Mouse (Mus musculus): ENCODE data around the gene Shisa5. TPM values are rescaled to one million over a fixed set of nuclear protein-coding genes. Genes with fewer than 3 reads are reported as not detected.

Shisa5 gene
- polyA plus RNA-seq, 1 experiment: 675 TPM

DNA sequence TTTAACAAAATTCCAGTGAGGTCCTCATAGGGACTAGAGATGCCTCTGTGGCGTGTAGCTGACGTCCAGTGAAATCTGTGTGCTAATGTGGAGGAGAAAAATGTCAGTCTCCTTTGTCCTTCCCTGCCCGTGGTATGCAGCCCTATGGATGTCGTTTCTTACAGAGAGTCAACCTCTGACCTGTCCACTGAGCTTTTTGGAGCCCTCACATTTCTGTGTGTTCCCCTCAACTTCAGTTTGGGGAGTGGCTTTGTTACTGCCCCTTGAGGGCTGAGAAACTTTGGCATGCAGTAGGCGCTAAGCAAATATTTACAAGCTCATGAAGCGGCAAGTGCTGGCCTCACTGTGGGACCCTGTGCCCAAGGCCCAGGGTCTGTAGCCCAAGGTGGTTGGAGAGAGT lies 58.9 kb downstream of the Shisa5 start:
- H3K27ac ChIP-seq (ENCODE audit: insufficient read depth, low read depth, low read length): no peak overlapping the region
- 40% methylated on average over 6 of the region's 6 CpGs for WGBS
- TF ChIP-seq CTCF (IDR thresholded peaks at IDR 0.05; ENCODE audit: extremely low read depth, insufficient read length, insufficient replicate concordance, low read depth, low read length) (no peak), POLR2A (IDR thresholded peaks at IDR 0.05; ENCODE audit: low read depth, low read length) (no peak)

DNA sequence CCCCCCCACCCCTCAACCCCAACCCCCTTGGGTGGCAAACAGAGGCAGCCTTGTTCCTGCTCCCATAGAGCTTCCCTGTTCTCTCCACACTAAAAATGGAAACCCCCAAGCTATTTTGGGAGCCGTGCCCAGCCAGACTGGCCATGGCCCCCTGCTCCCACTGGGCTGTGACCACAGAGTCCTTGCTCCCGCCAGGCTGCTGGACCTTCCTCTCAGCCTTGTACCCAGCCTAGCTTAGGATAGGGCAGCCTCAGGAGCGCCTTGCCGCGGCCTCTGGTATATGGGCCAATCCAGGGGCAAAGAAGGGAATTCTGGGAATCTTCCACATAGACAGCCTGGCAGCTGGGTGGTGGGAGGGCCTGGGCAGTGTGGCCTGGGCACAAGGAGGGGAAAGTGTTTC lies 59.5 kb downstream of the Shisa5 start:
- no peaks in the 10 kb centered on the region for H3K36me3 ChIP-seq (ENCODE audit: control insufficient read depth, insufficient read depth, low read length)
- no peak overlapping the region for H3K4me3 ChIP-seq (ENCODE audit: low read depth, low read length)
- no peak overlapping the region for H3K27ac ChIP-seq (ENCODE audit: insufficient read depth, low read depth, low read length)
- 73% methylated on average over 5 of the region's 5 CpGs for WGBS
- H3K27me3 ChIP-seq (ENCODE audit: control insufficient read depth, insufficient read depth, low read length): 0 out of 2 replicates have a peak, but pooled peaks cover 6% of the 10 kb centered on the region
- TF ChIP-seq CTCF (IDR thresholded peaks at IDR 0.05; ENCODE audit: extremely low read depth, insufficient read length, insufficient replicate concordance, low read depth, low read length) (no peak), POLR2A (IDR thresholded peaks at IDR 0.05; ENCODE audit: low read depth, low read length) (no peak)
- H3K4me1 ChIP-seq (ENCODE audit: control insufficient read depth, insufficient read depth, insufficient read length, low read length): peaks cover 21% of the 10 kb centered on the region

More for the DNA sequence above, 58.9 kb downstream of the Shisa5 start:
- Histone ChIP-seq H3K36me3 (ENCODE audit: control insufficient read depth, insufficient read depth, low read length) (no peaks in the 10 kb centered on the region), H3K4me3 (ENCODE audit: low read depth, low read length) (no peak overlapping the region), H3K4me1 (ENCODE audit: control insufficient read depth, insufficient read depth, insufficient read length, low read length) (peaks cover 24% of the 10 kb centered on the region), H3K27me3 (ENCODE audit: control insufficient read depth, insufficient read depth, low read length) (0 out of 2 replicates have a peak, but pooled peaks cover 6% of the 10 kb centered on the region)

DNA sequence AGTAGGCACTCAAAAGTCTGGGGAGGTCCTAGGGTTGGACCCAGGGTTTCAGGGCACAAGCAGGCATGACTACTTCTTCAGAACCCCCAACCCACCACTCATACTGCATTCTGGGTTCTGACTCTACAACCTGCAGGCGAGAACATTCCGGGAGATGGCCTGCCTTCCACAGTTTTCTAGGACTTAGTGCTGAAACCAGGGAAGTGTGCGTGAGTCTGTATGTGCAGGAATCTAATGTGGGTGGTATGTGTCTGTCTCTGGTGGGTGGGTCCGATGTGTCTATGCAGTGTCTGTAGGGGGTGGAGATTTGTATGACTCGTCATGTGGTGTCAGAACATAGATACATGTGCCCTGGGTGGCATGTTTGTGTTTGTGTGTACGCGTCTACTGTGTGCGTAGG lies 60.0 kb downstream of the Shisa5 start:
- H3K27ac ChIP-seq (ENCODE audit: insufficient read depth, low read depth, low read length): 0 out of 2 replicates have a peak overlapping the region, but pooled peaks have one; percentile 16
- no peaks in the 10 kb centered on the region for H3K36me3 ChIP-seq (ENCODE audit: control insufficient read depth, insufficient read depth, low read length)
- WGBS: 88% methylated on average over 8 of the region's 8 CpGs
- H3K27me3 ChIP-seq (ENCODE audit: control insufficient read depth, insufficient read depth, low read length): 0 out of 2 replicates have a peak, but pooled peaks cover 6% of the 10 kb centered on the region
- H3K4me3 ChIP-seq (ENCODE audit: low read depth, low read length): no peak overlapping the region
- H3K4me1 ChIP-seq (ENCODE audit: control insufficient read depth, insufficient read depth, insufficient read length, low read length): peaks cover 15% of the 10 kb centered on the region
- TF ChIP-seq CTCF (IDR thresholded peaks at IDR 0.05; ENCODE audit: extremely low read depth, insufficient read length, insufficient replicate concordance, low read depth, low read length): no peak
- TF ChIP-seq POLR2A (IDR thresholded peaks at IDR 0.05; ENCODE audit: low read depth, low read length): no peak

DNA sequence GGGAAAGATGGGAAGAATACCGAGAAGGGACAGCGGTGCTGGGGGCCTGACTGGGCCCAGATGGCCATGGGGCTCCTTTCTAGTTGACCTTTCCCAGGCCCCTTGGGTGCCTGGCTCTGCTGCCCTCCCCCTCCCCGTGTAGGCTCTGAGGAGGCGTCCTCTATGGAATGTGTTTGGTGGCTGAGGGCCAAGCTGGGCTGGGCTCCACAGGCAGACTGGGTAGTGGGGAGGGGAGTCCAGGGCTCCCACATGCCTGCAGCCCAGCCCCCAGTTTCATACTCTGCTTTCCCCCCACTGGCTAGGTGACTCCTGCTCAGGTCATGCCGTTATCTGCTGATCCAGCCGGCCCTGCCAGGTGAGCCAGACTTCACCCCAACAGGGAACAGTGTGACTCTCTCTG lies 60.6 kb downstream of the Shisa5 start:
- Histone ChIP-seq H3K27ac (ENCODE audit: insufficient read depth, low read depth, low read length) (no peak overlapping the region), H3K27me3 (ENCODE audit: control insufficient read depth, insufficient read depth, low read length) (0 out of 2 replicates have a peak, but pooled peaks cover 6% of the 10 kb centered on the region), H3K4me1 (ENCODE audit: control insufficient read depth, insufficient read depth, insufficient read length, low read length) (peaks cover 15% of the 10 kb centered on the region), H3K4me3 (ENCODE audit: low read depth, low read length) (no peak overlapping the region), H3K36me3 (ENCODE audit: control insufficient read depth, insufficient read depth, low read length) (no peaks in the 10 kb centered on the region)
- 37% methylated on average over 6 of the region's 6 CpGs for WGBS
- TF ChIP-seq POLR2A (IDR thresholded peaks at IDR 0.05; ENCODE audit: low read depth, low read length): no peak
- TF ChIP-seq CTCF (IDR thresholded peaks at IDR 0.05; ENCODE audit: extremely low read depth, insufficient read length, insufficient replicate concordance, low read depth, low read length): no peak

DNA sequence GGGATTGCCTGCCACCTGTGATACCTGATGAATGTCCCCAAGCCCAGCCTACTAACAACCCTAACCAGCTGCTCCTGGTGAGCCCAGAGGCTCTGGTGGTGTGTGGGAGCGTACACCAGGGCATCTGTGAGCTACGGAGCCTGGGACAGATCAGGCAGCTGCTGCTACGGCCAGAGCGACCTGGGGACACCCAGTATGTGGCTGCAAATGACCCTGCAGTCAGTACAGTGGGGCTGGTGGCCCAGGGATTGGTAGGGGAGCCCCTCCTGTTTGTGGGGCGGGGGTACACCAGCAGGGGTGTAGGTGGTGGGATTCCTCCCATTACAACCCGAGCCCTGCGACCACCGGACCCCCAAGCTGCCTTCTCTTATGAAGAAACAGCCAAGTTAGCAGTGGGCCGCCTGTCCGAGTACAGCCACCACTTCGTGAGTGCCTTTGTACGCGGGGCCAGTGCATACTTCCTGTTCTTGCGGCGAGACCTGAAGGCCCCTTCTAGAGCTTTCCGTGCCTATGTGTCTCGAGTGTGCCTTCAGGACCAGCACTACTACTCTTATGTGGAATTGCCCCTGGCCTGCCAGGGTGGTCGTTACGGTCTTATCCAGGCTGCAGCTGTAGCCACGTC lies 62.1 kb downstream of the Shisa5 start:
- TF ChIP-seq CTCF (IDR thresholded peaks at IDR 0.05; ENCODE audit: extremely low read depth, insufficient read length, insufficient replicate concordance, low read depth, low read length) (no peak), POLR2A (IDR thresholded peaks at IDR 0.05; ENCODE audit: low read depth, low read length) (no peak)
- no peak overlapping the region for H3K27ac ChIP-seq (ENCODE audit: insufficient read depth, low read depth, low read length)
- WGBS: 82% methylated on average over 20 of the region's 20 CpGs
- 0 out of 2 replicates have a peak, but pooled peaks cover 5% of the 10 kb centered on the region for H3K27me3 ChIP-seq (ENCODE audit: control insufficient read depth, insufficient read depth, low read length)
- H3K36me3 ChIP-seq (ENCODE audit: control insufficient read depth, insufficient read depth, low read length): no peaks in the 10 kb centered on the region
- no peak overlapping the region for H3K4me3 ChIP-seq (ENCODE audit: low read depth, low read length)
- H3K4me1 ChIP-seq (ENCODE audit: control insufficient read depth, insufficient read depth, insufficient read length, low read length): peaks cover 7% of the 10 kb centered on the region; the same call in 1 of the 2 replicates

DNA sequence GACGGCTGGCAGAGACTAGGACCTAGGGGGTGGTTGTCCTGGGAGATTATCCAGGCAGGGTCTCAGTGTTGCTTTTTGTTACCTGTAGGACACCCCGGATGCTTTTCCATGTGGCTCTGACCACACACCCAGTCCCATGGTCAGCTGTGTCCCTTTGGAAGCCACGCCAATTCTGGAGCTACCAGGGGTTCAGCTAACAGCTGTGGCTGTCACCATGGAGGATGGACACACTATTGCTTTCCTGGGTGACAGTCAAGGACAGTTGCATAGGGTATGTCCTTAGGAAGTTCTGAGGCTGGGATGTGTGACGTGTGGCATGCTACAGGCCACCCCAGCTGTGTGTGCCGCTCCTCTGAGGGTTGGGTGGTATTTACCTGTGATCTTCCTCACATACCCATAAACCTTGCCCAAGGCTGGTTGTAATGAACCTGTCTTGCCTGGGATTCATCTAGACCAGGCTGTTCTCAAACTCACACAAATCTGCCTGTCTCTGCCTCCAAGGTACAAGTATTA lies 63.6 kb downstream of the Shisa5 start:
- H3K4me3 ChIP-seq (ENCODE audit: low read depth, low read length): no peak overlapping the region
- 0 out of 2 replicates have a peak, but pooled peaks cover 4% of the 10 kb centered on the region for H3K4me1 ChIP-seq (ENCODE audit: control insufficient read depth, insufficient read depth, insufficient read length, low read length)
- 93% methylated on average over 5 of the region's 5 CpGs for WGBS
- TF ChIP-seq CTCF (IDR thresholded peaks at IDR 0.05; ENCODE audit: extremely low read depth, insufficient read length, insufficient replicate concordance, low read depth, low read length): no peak
- TF ChIP-seq POLR2A (IDR thresholded peaks at IDR 0.05; ENCODE audit: low read depth, low read length): no peak
- no peak overlapping the region for H3K27ac ChIP-seq (ENCODE audit: insufficient read depth, low read depth, low read length)
- H3K27me3 ChIP-seq (ENCODE audit: control insufficient read depth, insufficient read depth, low read length): no peaks in the 10 kb centered on the region
- H3K36me3 ChIP-seq (ENCODE audit: control insufficient read depth, insufficient read depth, low read length): no peaks in the 10 kb centered on the region

DNA sequence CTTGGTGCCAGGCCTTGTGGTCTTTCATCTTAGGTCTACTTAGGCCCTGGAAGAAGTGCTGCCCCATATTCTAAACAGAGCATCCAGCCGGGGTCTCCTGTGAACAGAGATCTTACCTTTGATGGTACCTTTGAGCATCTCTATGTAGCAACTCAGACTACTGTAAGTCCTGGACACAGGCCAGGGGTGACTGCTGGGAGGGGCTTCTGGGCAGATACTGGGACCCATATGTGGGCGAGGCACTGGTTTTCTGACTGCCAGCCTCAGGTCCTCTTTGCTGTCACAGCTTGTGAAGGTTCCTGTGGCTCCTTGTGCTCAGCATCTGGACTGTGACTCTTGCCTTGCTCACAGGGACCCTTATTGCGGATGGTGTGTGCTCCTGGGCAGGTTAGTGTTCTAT lies 64.2 kb downstream of the Shisa5 start:
- Histone ChIP-seq H3K27ac (ENCODE audit: insufficient read depth, low read depth, low read length) (no peak overlapping the region), H3K36me3 (ENCODE audit: control insufficient read depth, insufficient read depth, low read length) (no peaks in the 10 kb centered on the region), H3K4me3 (ENCODE audit: low read depth, low read length) (no peak overlapping the region), H3K27me3 (ENCODE audit: control insufficient read depth, insufficient read depth, low read length) (no peaks in the 10 kb centered on the region), H3K4me1 (ENCODE audit: control insufficient read depth, insufficient read depth, insufficient read length, low read length) (0 out of 2 replicates have a peak, but pooled peaks cover 4% of the 10 kb centered on the region)
- WGBS: 86% methylated on average over 3 of the region's 3 CpGs
- TF ChIP-seq CTCF (IDR thresholded peaks at IDR 0.05; ENCODE audit: extremely low read depth, insufficient read length, insufficient replicate concordance, low read depth, low read length): no peak
- no peak for TF ChIP-seq POLR2A (IDR thresholded peaks at IDR 0.05; ENCODE audit: low read depth, low read length)
